Mouse (Mus musculus): ENCODE measurements around the gene Olfr560. TPM values are rescaled to one million over a fixed set of nuclear protein-coding genes. Genes with fewer than 3 reads are reported as not detected.

Gene Olfr560
- polyA plus RNA-seq (2015; fragmentation: Nextera tagmentation; extraction: Ambion mirVana): not detected in 2 replicates

DNA sequence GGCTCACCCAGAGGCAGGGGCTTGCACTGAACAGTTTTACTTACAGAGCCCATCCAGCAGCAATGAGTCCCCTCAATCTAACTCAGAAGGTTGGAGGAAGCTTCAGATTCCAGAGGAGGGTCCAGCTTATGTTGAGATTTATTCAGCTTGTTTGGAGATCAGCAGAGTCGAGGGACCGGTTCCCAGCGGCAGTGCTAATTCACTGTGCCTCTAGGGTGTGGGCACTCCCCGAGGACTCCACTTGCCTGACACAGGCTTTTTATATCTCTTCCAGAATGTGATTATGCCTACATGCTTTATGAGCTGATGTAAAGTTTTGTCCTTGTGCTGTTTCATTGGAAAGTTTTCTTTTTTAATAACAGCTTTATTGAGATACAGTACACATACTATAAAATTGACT, at the start of gene Olfr560, which contains the start of gene Olfr78:
Gene Olfr560, minus strand, starts transcription at position 101 of the 400 bp plus-strand sequence.
Gene Olfr78, minus strand, starts transcription at position 206 of the 400 bp plus-strand sequence.
- H3K4me2 ChIP-seq: no peak within 1 kb of the TSS
- no peak within 1 kb of the TSS for H3K27ac ChIP-seq (replicated peaks)
- 57% methylated on average over 4 of the region's 4 CpGs for WGBS (ENCODE audit: insufficient replicate concordance)
- no peak within 1 kb of the TSS for H3K9ac ChIP-seq
- ATAC-seq (ENCODE audit: insufficient read depth): no peak
- no peaks in the 10 kb centered on the region for H3K36me3 ChIP-seq (replicated peaks)
- H3K9me3 ChIP-seq (replicated peaks): no peaks in the 10 kb centered on the region
- no peak within 1 kb of the TSS for H3K4me3 ChIP-seq (replicated peaks)
- no peaks in the 10 kb centered on the region for H3K4me1 ChIP-seq (replicated peaks)
- no peaks in the 10 kb centered on the region for H3K27me3 ChIP-seq

DNA sequence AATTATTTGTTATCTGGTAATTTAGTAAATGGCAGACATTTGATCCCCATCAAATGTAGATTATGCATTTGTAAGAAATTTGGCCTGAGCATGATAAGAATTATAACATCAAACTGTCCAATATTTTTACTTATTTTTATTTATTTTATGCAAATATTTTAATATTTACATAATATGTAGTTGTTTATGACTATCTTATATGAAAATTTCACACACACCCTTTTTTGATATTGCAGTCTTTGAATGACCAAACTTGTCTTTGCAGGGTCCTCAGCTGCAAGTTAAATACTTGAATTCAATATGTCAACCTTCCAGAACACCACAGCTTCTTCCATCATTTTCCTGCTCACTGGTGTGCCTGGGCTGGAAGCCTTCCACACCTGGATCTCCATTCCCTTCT, 44.0 kb upstream of the Olfr560 start, which contains the start of gene Olfr564:
Gene Olfr564, plus strand, starts transcription at position 301 of the 400 bp plus-strand sequence.
- H3K36me3 ChIP-seq (replicated peaks): no peaks in the 10 kb centered on the region
- H3K9me3 ChIP-seq (replicated peaks): no peaks in the 10 kb centered on the region
- ATAC-seq (ENCODE audit: insufficient read depth): no peak
- H3K4me3 ChIP-seq (replicated peaks): no peak within 1 kb of the TSS
- no peak within 1 kb of the TSS for H3K4me2 ChIP-seq
- no peaks in the 10 kb centered on the region for H3K27me3 ChIP-seq
- H3K27ac ChIP-seq (replicated peaks): no peak within 1 kb of the TSS
- H3K4me1 ChIP-seq (replicated peaks): no peaks in the 10 kb centered on the region
- H3K9ac ChIP-seq: no peak within 1 kb of the TSS

DNA sequence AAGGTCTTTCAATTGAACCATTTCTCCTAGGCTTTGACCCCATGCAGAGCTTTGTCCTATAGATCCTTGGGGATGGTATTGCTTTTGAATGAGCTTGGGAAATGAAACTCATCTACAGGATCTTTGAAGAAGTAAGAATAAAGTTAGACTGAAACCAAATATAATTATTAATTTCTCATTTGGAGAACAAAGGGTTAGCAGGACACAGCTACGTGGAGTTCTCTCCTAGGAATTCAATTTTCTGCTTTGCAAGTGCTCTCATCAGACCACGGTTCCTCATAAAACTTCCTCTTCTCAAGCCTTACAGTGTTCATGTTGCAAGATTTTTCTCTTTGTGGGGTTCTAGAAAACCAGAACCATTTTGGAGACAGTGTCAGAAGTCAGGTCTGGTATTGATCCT, 11.8 kb upstream of the Olfr560 start, which contains the start of gene Olfr561:
Gene Olfr561, plus strand, starts transcription at position 301 of the 400 bp plus-strand sequence.
- no peaks in the 10 kb centered on the region for H3K4me1 ChIP-seq (replicated peaks)
- H3K27ac ChIP-seq (replicated peaks): no peak within 1 kb of the TSS
- no peak within 1 kb of the TSS for H3K4me2 ChIP-seq
- H3K9me3 ChIP-seq (replicated peaks): no peaks in the 10 kb centered on the region
- H3K4me3 ChIP-seq (replicated peaks): no peak within 1 kb of the TSS
- 30% methylated on average over 2 of the region's 2 CpGs for WGBS (ENCODE audit: insufficient replicate concordance)
- ATAC-seq (ENCODE audit: insufficient read depth): no peak
- H3K9ac ChIP-seq: no peak within 1 kb of the TSS
- H3K27me3 ChIP-seq: no peaks in the 10 kb centered on the region
- H3K36me3 ChIP-seq (replicated peaks): no peaks in the 10 kb centered on the region

DNA sequence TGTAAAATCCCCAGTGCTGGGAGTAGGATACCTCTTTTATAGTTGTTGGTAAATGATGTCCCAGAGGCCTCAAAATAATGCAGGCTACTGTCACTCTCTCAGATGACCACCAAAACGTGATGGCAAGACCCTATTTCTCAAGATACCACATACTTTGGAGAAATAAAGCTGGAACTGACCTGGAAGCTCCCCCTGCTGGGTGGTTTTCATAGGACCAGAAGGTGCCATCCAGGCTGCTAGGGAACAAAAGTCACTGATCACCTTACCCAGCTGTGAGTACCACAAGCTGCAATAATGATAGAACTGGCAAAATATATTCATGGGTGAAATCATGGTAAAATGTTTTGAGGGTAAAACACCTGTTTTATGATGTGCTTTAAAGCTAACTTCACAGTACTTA, 7.1 kb downstream of the Olfr560 start:
- no peaks in the 10 kb centered on the region for H3K9me3 ChIP-seq (replicated peaks)
- H3K4me1 ChIP-seq (replicated peaks): no peaks in the 10 kb centered on the region
- no peak overlapping the region for H3K4me2 ChIP-seq
- WGBS (ENCODE audit: insufficient replicate concordance): 16% methylated on average over 1 of the region's 1 CpGs
- no peak overlapping the region for H3K27ac ChIP-seq (replicated peaks)
- no peak overlapping the region for H3K9ac ChIP-seq
- no peaks in the 10 kb centered on the region for H3K36me3 ChIP-seq (replicated peaks)
- no peaks in the 10 kb centered on the region for H3K27me3 ChIP-seq
- no peak for ATAC-seq (ENCODE audit: insufficient read depth)
- no peak overlapping the region for H3K4me3 ChIP-seq (replicated peaks)

DNA sequence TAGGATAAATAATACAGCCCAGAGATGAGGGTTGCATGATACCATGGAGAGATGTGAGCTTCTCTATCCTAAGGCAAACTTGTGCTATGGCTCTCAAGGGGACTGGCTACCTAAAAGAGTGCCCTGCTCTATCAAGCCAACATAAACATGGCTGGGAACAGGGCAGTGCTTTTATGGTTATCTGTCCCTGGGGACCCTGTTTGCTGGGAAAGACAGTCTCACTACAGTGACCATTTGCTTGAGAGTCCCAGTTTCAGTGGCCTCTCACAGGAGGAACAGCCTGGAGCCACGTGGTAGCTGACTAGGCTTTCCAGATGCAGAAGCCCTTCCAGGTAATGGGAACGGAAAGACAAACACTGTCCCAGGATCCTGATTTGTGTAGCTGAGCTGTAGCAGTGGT, 21.5 kb downstream of the Olfr560 start:
- H3K9me3 ChIP-seq (replicated peaks): no peaks in the 10 kb centered on the region
- H3K27ac ChIP-seq (replicated peaks): no peak overlapping the region
- H3K4me2 ChIP-seq: no peak overlapping the region
- H3K27me3 ChIP-seq: no peaks in the 10 kb centered on the region
- H3K4me3 ChIP-seq (replicated peaks): no peak overlapping the region
- no peaks in the 10 kb centered on the region for H3K4me1 ChIP-seq (replicated peaks)
- no peak overlapping the region for H3K9ac ChIP-seq
- ATAC-seq (ENCODE audit: insufficient read depth): no peak
- WGBS (ENCODE audit: insufficient replicate concordance): 37% methylated on average over 2 of the region's 2 CpGs
- H3K36me3 ChIP-seq (replicated peaks): no peaks in the 10 kb centered on the region

DNA sequence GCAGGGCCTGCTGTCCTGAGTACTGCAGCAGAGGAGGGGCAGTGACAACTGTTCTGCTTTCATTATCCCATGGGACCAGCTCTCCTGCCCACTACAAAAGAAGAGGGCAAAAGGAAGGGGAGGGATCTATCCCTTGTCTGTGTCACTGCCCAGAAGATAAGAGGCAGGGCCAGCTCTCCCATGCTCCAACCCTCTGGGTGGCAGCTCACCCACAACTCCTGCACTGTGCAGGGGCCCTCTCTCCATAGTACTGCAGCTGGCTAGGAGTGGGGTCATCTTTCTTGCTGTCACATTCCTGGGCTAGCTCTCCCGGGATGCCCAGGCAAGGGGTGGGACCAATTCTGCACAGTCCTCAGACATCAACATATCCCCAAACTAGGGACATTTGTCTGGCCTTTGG, 25.4 kb downstream of the Olfr560 start:
- H3K4me1 ChIP-seq (replicated peaks): no peaks in the 10 kb centered on the region
- no peaks in the 10 kb centered on the region for H3K9me3 ChIP-seq (replicated peaks)
- no peak for ATAC-seq (ENCODE audit: insufficient read depth)
- no peak overlapping the region for H3K4me2 ChIP-seq
- H3K4me3 ChIP-seq (replicated peaks): no peak overlapping the region
- H3K36me3 ChIP-seq (replicated peaks): no peaks in the 10 kb centered on the region
- 53% methylated on average over 1 of the region's 1 CpGs for WGBS (ENCODE audit: insufficient replicate concordance)
- no peaks in the 10 kb centered on the region for H3K27me3 ChIP-seq
- no peak overlapping the region for H3K9ac ChIP-seq
- no peak overlapping the region for H3K27ac ChIP-seq (replicated peaks)

DNA sequence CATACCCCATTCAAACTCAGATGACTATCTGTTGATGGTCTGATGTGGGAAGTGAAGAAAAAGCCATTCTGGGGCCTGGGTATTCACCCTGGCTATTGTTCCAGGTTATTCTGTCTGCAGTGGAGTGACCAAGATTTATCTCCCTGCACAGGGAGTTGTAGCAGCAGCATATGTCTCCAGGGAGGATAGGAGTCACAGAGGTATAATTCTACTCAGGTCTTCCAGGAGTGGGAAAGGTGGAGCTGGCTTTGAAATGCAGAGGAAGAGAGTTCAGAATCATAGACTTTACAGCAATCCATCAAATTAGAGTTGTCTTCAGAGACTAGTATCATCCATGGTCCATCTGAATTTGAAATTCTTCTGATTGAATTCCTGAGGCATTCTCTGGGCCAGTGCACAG, 31.8 kb downstream of the Olfr560 start, which contains the start of gene Olfr559:
Gene Olfr559, minus strand, starts transcription at position 101 of the 400 bp plus-strand sequence.
- ATAC-seq (ENCODE audit: insufficient read depth): no peak
- no peak within 1 kb of the TSS for H3K4me3 ChIP-seq (replicated peaks)
- no peak within 1 kb of the TSS for H3K27ac ChIP-seq (replicated peaks)
- H3K36me3 ChIP-seq (replicated peaks): no peaks in the 10 kb centered on the region
- H3K27me3 ChIP-seq: no peaks in the 10 kb centered on the region
- H3K9ac ChIP-seq: no peak within 1 kb of the TSS
- no peak within 1 kb of the TSS for H3K4me2 ChIP-seq
- H3K4me1 ChIP-seq (replicated peaks): no peaks in the 10 kb centered on the region
- no peaks in the 10 kb centered on the region for H3K9me3 ChIP-seq (replicated peaks)

DNA sequence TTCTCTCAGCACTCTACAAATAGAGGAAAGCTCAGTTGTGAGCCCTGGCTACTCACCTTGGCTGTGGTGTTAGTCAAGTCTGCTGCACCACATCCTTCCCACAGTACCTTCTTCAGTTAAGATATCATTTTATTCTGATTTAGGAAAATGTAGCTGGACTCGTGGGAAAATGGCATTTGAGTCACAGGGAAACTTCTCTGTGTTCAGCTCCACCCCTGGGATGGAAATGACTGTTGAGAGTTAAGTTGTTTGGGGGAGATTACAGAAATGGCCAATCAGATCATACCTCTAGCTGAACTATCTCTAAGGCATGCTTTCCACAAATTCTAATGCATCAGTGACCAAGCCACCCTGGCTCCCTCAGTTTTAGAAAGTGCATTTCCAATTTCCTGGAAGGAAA, 40.2 kb downstream of the Olfr560 start, which contains the start of gene Olfr33:
Gene Olfr33, minus strand, starts transcription at position 101 of the 400 bp plus-strand sequence.
- 21% methylated on average over 1 of the region's 1 CpGs for WGBS (ENCODE audit: insufficient replicate concordance)
- H3K4me3 ChIP-seq (replicated peaks): no peak within 1 kb of the TSS
- ATAC-seq (ENCODE audit: insufficient read depth): no peak
- no peak within 1 kb of the TSS for H3K4me2 ChIP-seq
- no peaks in the 10 kb centered on the region for H3K9me3 ChIP-seq (replicated peaks)
- H3K27ac ChIP-seq (replicated peaks): no peak within 1 kb of the TSS
- no peaks in the 10 kb centered on the region for H3K4me1 ChIP-seq (replicated peaks)
- no peak within 1 kb of the TSS for H3K9ac ChIP-seq
- H3K27me3 ChIP-seq: no peaks in the 10 kb centered on the region
- no peaks in the 10 kb centered on the region for H3K36me3 ChIP-seq (replicated peaks)

DNA sequence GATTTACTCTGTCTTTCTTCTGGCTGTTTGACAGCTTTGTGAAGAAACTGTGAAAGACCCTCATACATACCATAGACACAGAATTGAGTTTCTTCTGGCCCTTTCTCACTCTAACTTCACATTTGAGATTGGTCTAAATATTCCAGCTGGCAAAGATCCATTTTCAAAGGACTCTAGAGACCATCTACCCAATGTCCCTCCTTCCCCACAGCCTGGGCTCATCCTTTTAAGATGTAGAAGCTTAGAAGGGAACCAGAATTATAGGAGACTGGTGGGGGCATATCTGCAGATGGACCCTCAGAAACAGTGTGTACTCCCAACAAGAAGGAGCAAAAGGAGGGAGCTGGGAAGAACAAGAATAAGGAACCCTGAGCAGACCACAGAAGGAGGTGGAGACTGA, 57.3 kb downstream of the Olfr560 start, which contains the start of gene Olfr558:
Gene Olfr558, plus strand, starts transcription at position 301 of the 400 bp plus-strand sequence.
- H3K9ac ChIP-seq: no peak within 1 kb of the TSS
- H3K27me3 ChIP-seq: no peaks in the 10 kb centered on the region
- H3K4me2 ChIP-seq: no peak within 1 kb of the TSS
- H3K36me3 ChIP-seq (replicated peaks): no peaks in the 10 kb centered on the region
- no peak for ATAC-seq (ENCODE audit: insufficient read depth)
- H3K27ac ChIP-seq (replicated peaks): no peak within 1 kb of the TSS
- no peaks in the 10 kb centered on the region for H3K9me3 ChIP-seq (replicated peaks)
- H3K4me1 ChIP-seq (replicated peaks): no peaks in the 10 kb centered on the region
- H3K4me3 ChIP-seq (replicated peaks): no peak within 1 kb of the TSS

Other genes with a start within 250 kb of the Olfr560 start
- not detected in 2 replicates for gene Olfr547, start 224.6 kb downstream of the Olfr560 start, polyA plus RNA-seq (2015; fragmentation: Nextera tagmentation; extraction: Ambion mirVana)
- gene Olfr548-ps1, start 218.5 kb downstream of the Olfr560 start, polyA plus RNA-seq (2015; fragmentation: Nextera tagmentation; extraction: Ambion mirVana): not detected in 2 replicates
- gene Olfr549, start 209.5 kb downstream of the Olfr560 start, polyA plus RNA-seq (2015; fragmentation: Nextera tagmentation; extraction: Ambion mirVana): not detected in 2 replicates
- 0.44 and 0.62 TPM in 2 replicates for gene Trim21, start 193.9 kb downstream of the Olfr560 start, polyA plus RNA-seq (2015; fragmentation: Nextera tagmentation; extraction: Ambion mirVana)
- not detected in 2 replicates for gene Olfr550, start 187.9 kb downstream of the Olfr560 start, polyA plus RNA-seq (2015; fragmentation: Nextera tagmentation; extraction: Ambion mirVana)
- gene Olfr551, start 167.5 kb downstream of the Olfr560 start, polyA plus RNA-seq (2015; fragmentation: Nextera tagmentation; extraction: Ambion mirVana): not detected in 2 replicates
- gene Olfr552, start 161.6 kb downstream of the Olfr560 start, polyA plus RNA-seq (2015; fragmentation: Nextera tagmentation; extraction: Ambion mirVana): not detected in 2 replicates
- not detected in 2 replicates for gene Olfr553, start 141.1 kb downstream of the Olfr560 start, polyA plus RNA-seq (2015; fragmentation: Nextera tagmentation; extraction: Ambion mirVana)
- not detected in 2 replicates for gene Olfr554, start 120.9 kb downstream of the Olfr560 start, polyA plus RNA-seq (2015; fragmentation: Nextera tagmentation; extraction: Ambion mirVana)
- gene Olfr555, start 100.5 kb downstream of the Olfr560 start, polyA plus RNA-seq (2015; fragmentation: Nextera tagmentation; extraction: Ambion mirVana): not detected in 2 replicates
- gene Olfr556, start 94.5 kb downstream of the Olfr560 start, polyA plus RNA-seq (2015; fragmentation: Nextera tagmentation; extraction: Ambion mirVana): not detected in 2 replicates
- gene Trim68, start 72.0 kb downstream of the Olfr560 start, polyA plus RNA-seq (2015; fragmentation: Nextera tagmentation; extraction: Ambion mirVana): 1.5 TPM in 2 replicates
- gene Olfr557, start 63.5 kb downstream of the Olfr560 start, polyA plus RNA-seq (2015; fragmentation: Nextera tagmentation; extraction: Ambion mirVana): not detected in 2 replicates
- not detected in 2 replicates for gene Olfr558, start 57.2 kb downstream of the Olfr560 start, polyA plus RNA-seq (2015; fragmentation: Nextera tagmentation; extraction: Ambion mirVana)
- not detected in 2 replicates for gene Olfr33, start 40.3 kb downstream of the Olfr560 start, polyA plus RNA-seq (2015; fragmentation: Nextera tagmentation; extraction: Ambion mirVana)
- gene Olfr559, start 31.9 kb downstream of the Olfr560 start, polyA plus RNA-seq (2015; fragmentation: Nextera tagmentation; extraction: Ambion mirVana): not detected in 2 replicates
- not detected in 2 replicates for gene Olfr78, start 105 bp upstream of the Olfr560 start, polyA plus RNA-seq (2015; fragmentation: Nextera tagmentation; extraction: Ambion mirVana)
- gene Olfr561, start 11.9 kb upstream of the Olfr560 start, polyA plus RNA-seq (2015; fragmentation: Nextera tagmentation; extraction: Ambion mirVana): not detected in 2 replicates
- not detected in 2 replicates for gene Olfr564, start 44.1 kb upstream of the Olfr560 start, polyA plus RNA-seq (2015; fragmentation: Nextera tagmentation; extraction: Ambion mirVana)
- not detected in 2 replicates for gene Olfr566, start 99.4 kb upstream of the Olfr560 start, polyA plus RNA-seq (2015; fragmentation: Nextera tagmentation; extraction: Ambion mirVana)
- not detected in 2 replicates for gene Olfr568, start 117.8 kb upstream of the Olfr560 start, polyA plus RNA-seq (2015; fragmentation: Nextera tagmentation; extraction: Ambion mirVana)
- not detected in 2 replicates for gene Olfr569, start 131.5 kb upstream of the Olfr560 start, polyA plus RNA-seq (2015; fragmentation: Nextera tagmentation; extraction: Ambion mirVana)
- not detected in 2 replicates for gene Olfr570, start 135.2 kb upstream of the Olfr560 start, polyA plus RNA-seq (2015; fragmentation: Nextera tagmentation; extraction: Ambion mirVana)
- gene Olfr571, start 158.2 kb upstream of the Olfr560 start, polyA plus RNA-seq (2015; fragmentation: Nextera tagmentation; extraction: Ambion mirVana): not detected in 2 replicates
- gene Olfr572, start 165.0 kb upstream of the Olfr560 start, polyA plus RNA-seq (2015; fragmentation: Nextera tagmentation; extraction: Ambion mirVana): not detected in 2 replicates
- not detected in 2 replicates for gene Olfr573-ps1, start 183.2 kb upstream of the Olfr560 start, polyA plus RNA-seq (2015; fragmentation: Nextera tagmentation; extraction: Ambion mirVana)
- not detected in 2 replicates for gene Olfr574, start 189.1 kb upstream of the Olfr560 start, polyA plus RNA-seq (2015; fragmentation: Nextera tagmentation; extraction: Ambion mirVana)
- gene Olfr575, start 199.4 kb upstream of the Olfr560 start, polyA plus RNA-seq (2015; fragmentation: Nextera tagmentation; extraction: Ambion mirVana): not detected in 2 replicates
- not detected in 2 replicates for gene Olfr576, start 203.3 kb upstream of the Olfr560 start, polyA plus RNA-seq (2015; fragmentation: Nextera tagmentation; extraction: Ambion mirVana)
- gene Olfr577, start 216.6 kb upstream of the Olfr560 start, polyA plus RNA-seq (2015; fragmentation: Nextera tagmentation; extraction: Ambion mirVana): not detected in 2 replicates
- not detected in 2 replicates for gene Olfr578, start 230.0 kb upstream of the Olfr560 start, polyA plus RNA-seq (2015; fragmentation: Nextera tagmentation; extraction: Ambion mirVana)